Comparison of ENCODE assay signal across 11 mouse cellular contexts in genomic region chr11:101053974-101054373, GRCm38 (mm10). TPM values are rescaled to one million over a fixed set of nuclear protein-coding genes. Genes with fewer than 3 reads are reported as not detected.
A peak's percentile ranks its signal among the peaks of the same experiment; 100 is the strongest.
DNase-seq lines count a peak whose midpoint lies in the region; ATAC-seq and TF ChIP-seq lines count a peak whose summit lies in the region.
"Had no signal": no experiment of that assay in that cellular context is flagged by ENCODE, and none has a peak within 500 bp of the region (broad histone marks: within the 10 kb centered on the region; RNA-seq: fewer than 3 reads in every experiment).

No protein-coding gene starts in this region.

- WGBS in kidney, adult 2 months = 100% methylated on average over 1 of the region's 1 CpGs
- WGBS in stomach, embryonic 16.5 days = 100% methylated on average over 1 of the region's 1 CpGs

- no peak for ATAC-seq in stomach, embryonic 16.5 days (ENCODE audit: insufficient read depth, low FRiP score)

- no peak overlapping the region for H3K9ac ChIP-seq in stomach, embryonic 16.5 days (ENCODE audit: low read length)
- H3K9ac ChIP-seq: stomach, embryonic 15.5 days had no signal

- no peaks in the 10 kb centered on the region for H3K4me1 ChIP-seq in kidney, adult 2 months (ENCODE audit: control insufficient read depth, insufficient read depth, low read length)
- H3K4me1 ChIP-seq in stomach, embryonic 16.5 days (ENCODE audit: control insufficient read depth, insufficient read depth, low read length) = peaks cover 40% of the 10 kb centered on the region

- no peak overlapping the region for H3K4me3 ChIP-seq in kidney, adult 2 months (ENCODE audit: insufficient read depth, low read depth, low read length)
- H3K4me3 ChIP-seq in stomach, embryonic 16.5 days (replicated peaks; ENCODE audit: low read length) = no peak overlapping the region
- H3K4me3 ChIP-seq: stomach, embryonic 15.5 days had no signal

- H3K4me2 ChIP-seq in stomach, embryonic 16.5 days (ENCODE audit: low read depth, low read length) = no peak overlapping the region
- H3K4me2 ChIP-seq: stomach, embryonic 15.5 days had no signal

- DNase-seq in kidney, adult 2 months = no peak
- no peak for DNase-seq in kidney, adult 11 months
- peak; percentile 47 for DNase-seq in thymus, postnatal 14 days
- no peak for DNase-seq in thymus, postnatal 0 days (ENCODE audit: low spot score)
- DNase-seq in adipocyte (ENCODE audit: low spot score) = peak; percentile 18
- DNase-seq in right cerebral cortex, postnatal 4 days = no peak
- DNase-seq: gastrocnemius, postnatal 25 days; heart, postnatal 36 days; lung, postnatal 14 days had no signal

- TF ChIP-seq POLR2A in kidney, adult 2 months (IDR thresholded peaks at IDR 0.05; ENCODE audit: low read depth, low read length) = no peak

- no peaks in the 10 kb centered on the region for H3K9me3 ChIP-seq in stomach, embryonic 16.5 days (replicated peaks; ENCODE audit: control insufficient read depth, low read length)
- H3K9me3 ChIP-seq: stomach, embryonic 15.5 days had no signal

- no peak overlapping the region for H3K27ac ChIP-seq in kidney, adult 2 months (ENCODE audit: insufficient read depth, low read depth, low read length)
- peak overlapping the region; percentile 91; the same call in 1 of the 2 replicates for H3K27ac ChIP-seq in stomach, embryonic 16.5 days (ENCODE audit: low read length)

- peak; percentile 40 for TF ChIP-seq CTCF in kidney, adult 2 months (conservative IDR thresholded peaks at IDR 0.05; ENCODE audit: insufficient read depth, insufficient read length, low read depth, low read length)

- peaks cover 1% of the 10 kb centered on the region; the same call in 1 of the 2 replicates for H3K36me3 ChIP-seq in kidney, adult 2 months (ENCODE audit: control insufficient read depth, insufficient read depth, low read length)
- 0 out of 2 replicates have a peak, but pooled peaks cover 5% of the 10 kb centered on the region for H3K36me3 ChIP-seq in stomach, embryonic 16.5 days (ENCODE audit: control insufficient read depth, insufficient read depth, low read length)

- H3K27me3 ChIP-seq in kidney, adult 2 months (replicated peaks; ENCODE audit: control insufficient read depth, insufficient read depth, low read length) = no peaks in the 10 kb centered on the region
- no peaks in the 10 kb centered on the region for H3K27me3 ChIP-seq in stomach, embryonic 16.5 days (ENCODE audit: control insufficient read depth, insufficient read depth, low read length)
- H3K27me3 ChIP-seq: stomach, embryonic 15.5 days had no signal

RNA-seq across cellular contexts. Expression of gene Naglu, which starts 15.8 kb away (rescaled TPM):
- polyA plus RNA-seq in kidney, adult 2 months (2012; rRNA removed) = 50.6 and 60.6 TPM in 2 replicates
- polyA plus RNA-seq in thymus, postnatal 0 days (2015; fragmentation: Nextera tagmentation; extraction: Ambion mirVana) = 10.5 and 11.5 TPM in 2 replicates
- polyA plus RNA-seq in stomach, embryonic 16.5 days (2015; fragmentation: Nextera tagmentation; extraction: Ambion mirVana) = 17.0 and 17.2 TPM in 2 replicates

RNA-seq across cellular contexts. Expression of gene Hsd17b1, which starts 24.2 kb away (rescaled TPM):
- 0.44 and 0.83 TPM in 2 replicates for polyA plus RNA-seq in kidney, adult 2 months (2012; rRNA removed)
- 0.10 and 0.13 TPM in 2 replicates for polyA plus RNA-seq in thymus, postnatal 0 days (2015; fragmentation: Nextera tagmentation; extraction: Ambion mirVana)
- 0.30 TPM in 1 of 2 replicates, not detected in the other for polyA plus RNA-seq in stomach, embryonic 16.5 days (2015; fragmentation: Nextera tagmentation; extraction: Ambion mirVana)

RNA-seq across cellular contexts. Expression of gene Coasy, which starts 28.4 kb away (rescaled TPM):
- polyA plus RNA-seq in kidney, adult 2 months (2012; rRNA removed) = 154 and 200 TPM in 2 replicates
- polyA plus RNA-seq in thymus, postnatal 0 days (2015; fragmentation: Nextera tagmentation; extraction: Ambion mirVana) = 37.3 and 40.5 TPM in 2 replicates
- 38.9 and 41.8 TPM in 2 replicates for polyA plus RNA-seq in stomach, embryonic 16.5 days (2015; fragmentation: Nextera tagmentation; extraction: Ambion mirVana)

RNA-seq across cellular contexts. Expression of gene Mlx, which starts 33.1 kb away (rescaled TPM):
- 56.9 and 67.9 TPM in 2 replicates for polyA plus RNA-seq in kidney, adult 2 months (2012; rRNA removed)
- polyA plus RNA-seq in thymus, postnatal 0 days (2015; fragmentation: Nextera tagmentation; extraction: Ambion mirVana) = 79.8 and 80.8 TPM in 2 replicates
- polyA plus RNA-seq in stomach, embryonic 16.5 days (2015; fragmentation: Nextera tagmentation; extraction: Ambion mirVana) = 57.4 and 60.5 TPM in 2 replicates

RNA-seq across cellular contexts. Expression of gene Psmc3ip, which starts 41.3 kb away (rescaled TPM):
- polyA plus RNA-seq in kidney, adult 2 months (2012; rRNA removed) = 1.2 and 1.9 TPM in 2 replicates
- polyA plus RNA-seq in thymus, postnatal 0 days (2015; fragmentation: Nextera tagmentation; extraction: Ambion mirVana) = 34.6 and 39.0 TPM in 2 replicates
- 21.4 and 23.4 TPM in 2 replicates for polyA plus RNA-seq in stomach, embryonic 16.5 days (2015; fragmentation: Nextera tagmentation; extraction: Ambion mirVana)

Comparison
In these comparisons a context has a peak if more than half of its experiments do, and no peak if none do; other contexts are left out.
1. DNase-seq: peak in thymus, postnatal 14 days (single experiment) and adipocyte (single experiment); none in kidney, adult 2 months (single experiment), kidney, adult 11 months (single experiment), thymus, postnatal 0 days (single experiment) and right cerebral cortex, postnatal 4 days (single experiment).